Mouse (Mus musculus) right cerebral cortex, postnatal 36 days (tissue): ENCODE measurements around the gene Zbtb16.

ENCODE experiments used
- DNase-seq, 2 experiments: peaks; one replicate each; pipeline ENCODE4 v3.0.0; 2022; ENCODE audit warnings: low spot score in 2 of 2, mixed read lengths in 1 of 2

Gene Zbtb16

DNA sequence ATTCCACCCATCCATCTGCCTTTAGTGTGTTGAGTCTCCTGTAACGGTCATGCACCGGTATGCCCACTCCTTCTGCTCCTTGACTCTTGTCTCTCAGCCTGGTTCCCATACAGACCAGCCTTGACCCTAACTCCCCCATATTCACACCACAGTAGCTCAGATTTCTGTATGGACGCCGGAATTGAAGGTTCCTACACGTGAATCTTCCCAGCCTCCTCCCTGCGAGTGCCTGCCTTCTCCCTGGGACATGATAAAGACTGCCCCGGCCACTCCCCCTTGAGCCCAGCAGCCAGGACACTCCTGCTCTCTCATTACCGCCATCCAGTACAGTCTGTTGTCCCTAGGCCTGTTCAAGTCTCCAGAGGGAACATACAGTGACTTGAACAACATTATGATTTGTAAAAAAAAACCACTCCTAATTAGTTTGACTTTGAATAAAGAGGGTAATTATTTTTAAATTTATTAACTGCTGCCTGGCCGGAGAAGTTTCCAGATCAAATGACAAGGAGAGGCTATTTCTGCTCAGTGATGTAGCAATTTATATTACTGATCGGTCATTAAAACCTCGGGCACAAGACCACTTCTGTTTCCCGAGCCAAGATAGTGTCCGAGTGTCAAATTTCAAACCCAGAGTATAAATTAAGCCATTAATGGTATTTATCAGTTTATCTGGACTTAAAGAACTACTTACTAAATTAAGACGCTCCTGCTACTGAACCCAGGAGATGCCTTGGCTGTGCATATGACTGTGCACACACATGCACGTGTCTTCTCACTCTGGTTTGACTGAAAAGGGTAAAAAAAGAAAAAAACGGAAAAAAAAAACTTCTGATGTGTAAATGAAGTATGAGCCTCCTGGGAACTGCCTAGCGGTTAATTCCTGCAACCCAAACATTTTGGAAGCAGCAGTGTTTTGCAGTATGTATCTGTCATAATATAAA is 125.4 kb downstream of the Zbtb16 start:
- DNase-seq = no peak

DNA sequence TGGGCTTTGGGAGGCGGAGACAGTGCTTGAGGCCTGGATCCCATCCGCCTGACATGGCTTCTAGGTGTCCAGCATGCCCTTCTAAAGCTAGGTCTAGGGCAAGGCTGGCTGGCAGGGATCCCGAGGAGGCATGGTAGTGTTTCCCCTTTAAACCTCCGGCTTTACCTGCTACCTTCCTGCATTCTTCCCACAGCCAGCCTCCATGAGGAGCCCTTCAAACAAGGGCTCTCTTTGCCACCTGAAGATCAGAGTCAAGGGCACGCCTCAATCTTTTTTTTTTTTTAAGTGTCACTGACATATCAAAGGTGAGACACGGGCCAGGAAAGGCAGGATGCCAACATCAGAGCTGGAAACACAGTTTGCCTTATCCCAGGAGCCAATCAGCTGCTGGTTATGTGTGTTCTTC is 128.2 kb downstream of the Zbtb16 start:
- DNase-seq = no peak

GRCm38 (mm10) chr9:48707134-48707823 is 128.7 kb downstream of the Zbtb16 start:
- DNase-seq = no peak

- no peak for DNase-seq
Observed at GRCm38 (mm10) chr9:48701296-48701695, 134.7 kb downstream of the Zbtb16 start.

GRCm38 (mm10) chr9:48700871-48701270 is 135.2 kb downstream of the Zbtb16 start:
- DNase-seq = no peak

- no peak for DNase-seq
Observed at GRCm38 (mm10) chr9:48697470-48697815, 138.6 kb downstream of the Zbtb16 start.

DNA sequence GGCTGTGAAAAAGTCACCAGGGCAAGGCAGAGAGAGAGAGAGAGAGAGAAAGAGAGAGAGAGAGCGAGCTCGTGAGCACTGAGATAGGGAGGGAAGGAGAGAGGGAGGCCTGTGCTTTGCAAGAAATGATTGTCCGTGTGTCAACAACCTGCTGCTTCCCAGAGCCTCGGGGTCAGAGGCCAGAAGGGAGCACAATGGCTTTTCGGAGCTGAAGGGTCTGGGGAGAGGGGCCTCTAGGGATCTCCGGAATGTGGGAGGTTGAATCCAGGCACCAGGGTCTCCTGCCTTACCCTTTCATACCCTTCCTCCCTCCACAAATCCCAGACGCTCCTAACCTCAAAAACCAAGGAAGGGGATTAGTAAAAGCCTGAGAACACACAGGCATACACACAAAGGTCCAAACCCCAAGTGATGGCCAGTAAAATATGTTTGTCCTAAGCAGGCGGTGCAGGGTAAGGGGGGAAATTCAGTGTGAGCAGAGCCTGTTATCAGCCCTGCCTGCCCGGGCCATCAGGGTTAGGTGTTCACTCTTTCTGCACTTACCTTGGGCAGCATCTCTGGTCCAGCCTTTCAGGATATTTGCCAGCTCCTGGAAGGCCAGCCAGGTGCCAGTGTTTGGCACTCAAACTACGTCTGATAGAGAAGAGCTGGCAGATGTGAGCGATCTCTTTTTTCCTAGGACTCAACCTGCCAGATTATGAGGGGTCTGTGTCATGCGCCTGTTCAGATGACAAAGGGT is 139.1 kb downstream of the Zbtb16 start:
- DNase-seq = no peak

GRCm38 (mm10) chr9:48696330-48696729 is 139.7 kb downstream of the Zbtb16 start:
- no peak for DNase-seq

DNA sequence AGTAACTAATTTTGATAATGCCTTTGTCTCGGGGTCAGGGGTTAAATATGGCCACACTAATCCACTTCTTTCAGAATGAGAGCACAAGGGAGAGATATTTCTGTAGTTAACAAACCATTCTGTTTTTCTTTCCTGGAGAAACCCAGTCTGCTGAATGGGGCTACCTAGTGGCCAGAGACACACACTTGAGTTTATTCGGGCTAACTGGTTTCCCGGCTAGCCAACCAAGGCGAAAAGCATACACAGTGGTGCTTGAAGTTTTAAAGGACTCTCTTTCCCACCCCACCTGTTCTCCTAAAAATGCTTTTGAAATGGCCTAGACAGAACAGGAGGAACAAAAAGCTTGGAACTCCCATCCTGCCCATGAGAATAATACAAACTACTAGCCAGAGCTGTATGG is 140.2 kb downstream of the Zbtb16 start:
- no peak for DNase-seq

DNA sequence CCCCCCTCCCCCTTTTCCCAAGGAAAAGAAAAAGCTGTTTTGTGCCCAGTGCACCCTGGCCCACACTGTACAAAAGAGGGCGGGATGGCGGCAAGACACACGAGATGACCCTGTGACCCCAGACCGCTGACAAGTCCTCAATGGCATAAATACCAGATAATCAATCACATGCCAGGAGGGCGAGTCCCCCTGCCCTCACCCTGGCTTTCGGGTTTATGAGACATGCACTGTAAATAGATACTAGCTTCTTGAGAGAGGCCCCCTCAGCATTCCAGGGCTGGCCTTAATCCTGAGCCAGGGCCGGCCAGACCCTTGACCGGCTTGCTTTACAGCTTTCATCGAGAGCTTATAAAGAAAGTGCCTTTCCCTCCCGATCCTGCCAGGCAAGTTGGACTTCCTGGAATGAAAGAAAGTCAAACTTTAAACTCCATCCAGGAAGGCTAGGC is 141.4 kb downstream of the Zbtb16 start:
- DNase-seq = no peak

- DNase-seq = no peak
Observed at GRCm38 (mm10) chr9:48693696-48694095, 142.3 kb downstream of the Zbtb16 start.

DNA sequence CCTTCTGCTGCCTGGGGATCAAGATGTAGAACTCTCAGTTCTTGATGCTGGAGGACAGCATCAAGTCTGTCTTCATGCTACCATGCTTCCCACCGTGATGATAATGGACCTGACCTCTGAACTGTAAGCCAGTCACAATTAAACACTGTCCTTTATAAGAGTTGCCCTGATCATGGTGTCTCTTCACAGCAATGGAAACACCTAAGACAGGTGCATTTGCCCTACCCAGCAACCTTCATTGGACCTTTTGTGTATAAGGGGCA is 146.4 kb downstream of the Zbtb16 start:
- no peak for DNase-seq

- DNase-seq = no peak
Observed at GRCm38 (mm10) chr9:48688859-48689717, 146.9 kb downstream of the Zbtb16 start.

GRCm38 (mm10) chr9:48687891-48688290 is 148.1 kb downstream of the Zbtb16 start:
- DNase-seq = no peak

- DNase-seq = no peak
Observed at GRCm38 (mm10) chr9:48685721-48686120, 150.3 kb downstream of the Zbtb16 start.

DNA sequence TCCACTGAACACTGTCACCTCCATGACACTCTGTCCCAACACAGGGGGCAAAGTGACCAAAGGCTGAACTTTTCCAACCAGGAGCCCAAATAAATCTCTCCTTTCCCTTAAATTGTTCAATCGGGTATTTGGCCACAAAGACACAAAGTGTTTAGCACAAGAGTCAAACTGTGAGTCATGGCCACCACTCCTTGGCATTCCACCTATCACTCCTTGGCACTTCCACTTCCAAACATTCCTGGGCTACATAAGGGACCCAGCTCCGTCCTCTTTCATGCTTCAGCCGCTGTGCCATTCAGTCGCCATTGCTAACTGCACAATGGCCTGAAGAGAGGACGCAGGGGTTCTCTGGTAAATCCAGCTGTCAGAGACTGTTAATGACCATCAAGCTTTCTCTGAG is 151.9 kb downstream of the Zbtb16 start:
- no peak for DNase-seq

GRCm38 (mm10) chr9:48681193-48681592 is 154.8 kb downstream of the Zbtb16 start:
- no peak for DNase-seq

GRCm38 (mm10) chr9:48678426-48679358 is 157.3 kb downstream of the Zbtb16 start:
- DNase-seq = no peak

DNA sequence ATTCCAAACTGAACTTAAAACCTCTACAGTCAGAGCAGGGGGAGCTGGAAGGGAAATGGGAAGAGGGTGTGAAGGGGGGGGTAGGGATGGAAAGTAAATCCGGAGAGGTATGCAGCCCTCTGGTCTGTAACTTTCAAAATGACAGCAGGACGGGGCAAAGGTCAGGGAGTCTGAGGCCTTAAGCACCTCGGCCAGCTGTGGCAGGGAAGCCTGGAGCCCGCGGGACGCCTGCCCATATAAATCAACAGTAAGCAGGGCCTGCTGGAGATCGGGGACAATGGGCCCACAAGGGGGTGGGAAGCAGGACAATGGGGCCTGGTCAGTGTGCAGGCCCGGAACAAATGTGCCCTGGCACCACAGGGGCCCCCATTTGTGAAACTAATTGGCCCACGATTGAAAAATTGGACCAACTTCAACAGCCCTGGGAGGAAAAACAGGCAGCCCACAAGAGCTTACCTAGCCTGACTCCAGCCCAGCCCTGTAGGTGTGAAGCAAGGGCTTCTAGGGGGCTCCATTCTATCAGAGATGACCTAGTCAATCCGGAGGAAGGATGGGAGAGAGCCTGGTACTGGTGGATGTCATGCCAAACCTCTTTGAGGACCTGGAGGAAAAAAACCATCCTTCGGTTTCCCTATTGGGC is 160.8 kb downstream of the Zbtb16 start:
- DNase-seq = no peak
